Mouse (Mus musculus) hindbrain, embryonic 10.5 days (tissue): ENCODE data around the gene Ptpn20. TPM values are rescaled to one million over a fixed set of nuclear protein-coding genes. Genes with fewer than 3 reads are reported as not detected.

ENCODE experiments used
- DNase-seq: peaks from one replicate; pipeline ENCODE4 v3.0.0-alpha.2; 2017; ENCODE audit warnings: low spot score
- H3K27ac ChIP-seq: fragments of 300-500 bp; sonication (generic); 2 replicates; pipeline ENCODE4 v1.5.1; 2016; ENCODE audit warnings: mild to moderate bottlenecking, moderate library complexity
- H3K27me3 ChIP-seq: fragments of 300-500 bp; sonication (generic); 2 replicates; pipeline ENCODE4 v1.6.1; 2016; ENCODE audit warnings: mild to moderate bottlenecking; ENCODE audit not compliant: poor library complexity, insufficient read depth, severe bottlenecking
- H3K36me3 ChIP-seq: fragments of 300-500 bp; sonication (generic); 2 replicates; pipeline ENCODE4 v1.6.1; 2016; ENCODE audit warnings: mild to moderate bottlenecking, moderate library complexity
- H3K4me1 ChIP-seq: fragments of 300-500 bp; sonication (generic); replicated peaks from 2 replicates; pipeline ENCODE4 v1.6.1; 2016; ENCODE audit warnings: mild to moderate bottlenecking
- H3K4me3 ChIP-seq: fragments of 300-500 bp; sonication (generic); 2 replicates; pipeline ENCODE4 v1.5.1; 2016; ENCODE audit warnings: mild to moderate bottlenecking, moderate library complexity
- H3K9me3 ChIP-seq: fragments of 300-500 bp; sonication (generic); 2 replicates; pipeline ENCODE4 v1.6.1; 2016; ENCODE audit warnings: mild to moderate bottlenecking, moderate library complexity
- WGBS: fragments of 180-500 bp; shearing (Covaris S2); methylation state at CpG from one replicate; pipeline ENCODE4 v1.1.7; 2016; 5-methylcytosine and 5-hydroxymethylcytosine counted together
- polyA plus RNA-seq: library from polyadenylated mRNA; unstranded; fragments of >200 nt; fragmentation: Nextera tagmentation; extraction: Ambion mirVana; gene quantifications from 2 replicates; pipeline ENCODE4 v1.2.1, GENCODE M21; 2016

The Ptpn20 gene
- 0.14 TPM in 1 of 2 replicates, not detected in the other for polyA plus RNA-seq

DNA sequence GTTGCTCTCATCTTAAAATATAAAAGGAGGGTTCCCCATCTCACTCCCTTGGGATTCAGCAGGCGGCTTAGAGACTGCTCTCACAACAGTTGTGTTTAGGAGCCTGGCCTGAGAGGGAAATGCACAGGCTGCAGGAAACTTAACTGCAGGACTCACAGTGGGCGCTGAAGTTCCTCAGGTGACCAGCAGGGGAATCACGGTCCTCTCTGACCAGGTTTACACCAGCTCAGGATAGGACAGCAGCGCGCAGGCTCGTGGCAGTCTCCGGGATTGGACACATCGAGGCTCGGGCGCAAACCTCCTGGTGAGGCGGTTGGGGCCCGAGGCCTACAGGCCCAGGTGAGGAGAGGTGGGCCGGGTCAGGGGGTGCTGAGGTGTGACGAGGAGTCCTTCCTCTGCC lies at the start of gene Ptpn20:
Gene Ptpn20, plus strand, starts transcription at position 257 of the 400 bp plus-strand sequence.
- WGBS, result 63% methylated on average over 14 of the region's 14 CpGs
- H3K27ac ChIP-seq, result no peak within 1 kb of the TSS
- no peaks in the 10 kb centered on the region for H3K27me3 ChIP-seq
- no peaks in the 10 kb centered on the region for H3K36me3 ChIP-seq
- H3K4me3 ChIP-seq, result no peak within 1 kb of the TSS
- H3K9me3 ChIP-seq, result no peaks in the 10 kb centered on the region; the same call in 1 of the 2 replicates
- H3K4me1 ChIP-seq, result no peaks in the 10 kb centered on the region
- DNase-seq, result peak; percentile 8

- no peak overlapping the region for H3K4me3 ChIP-seq
- no peaks in the 10 kb centered on the region for H3K4me1 ChIP-seq
- 0 out of 2 replicates have a peak, but pooled peaks cover 3% of the 10 kb centered on the region for H3K9me3 ChIP-seq
- 88% methylated on average over 7 of the region's 7 CpGs for WGBS
- no peaks in the 10 kb centered on the region for H3K27me3 ChIP-seq
- no peak for DNase-seq
- H3K27ac ChIP-seq, result no peak overlapping the region
- no peaks in the 10 kb centered on the region for H3K36me3 ChIP-seq
Measured at GRCm38 (mm10) chr14:33539559-33540167, 49.3 kb upstream of the Ptpn20 start.

DNA sequence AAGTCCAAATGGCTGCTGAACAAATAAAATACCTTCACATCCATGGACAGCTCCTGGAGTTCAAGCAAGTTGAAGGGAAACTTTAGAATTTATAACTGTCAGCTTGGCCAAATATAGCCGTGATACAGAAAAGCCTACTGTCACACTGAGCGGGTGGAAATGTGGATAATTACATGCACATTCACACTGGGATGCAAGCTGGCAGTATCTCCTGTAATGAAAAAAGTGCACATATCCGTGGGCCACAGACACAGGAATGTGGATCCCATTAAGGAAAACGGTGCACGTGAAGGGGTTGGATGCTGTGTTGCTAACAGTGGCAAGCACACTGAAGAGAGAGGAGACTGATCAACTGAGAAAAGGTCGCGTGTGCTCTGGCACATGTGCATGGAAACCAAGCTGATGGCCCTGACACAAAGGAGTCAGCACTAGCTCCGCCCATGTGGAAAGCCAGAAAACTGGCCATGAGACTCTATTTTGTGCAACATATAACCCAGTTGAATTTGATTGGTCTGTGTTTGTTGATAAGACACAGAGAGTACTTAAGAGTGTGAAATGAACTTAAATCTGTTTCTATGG lies 43.4 kb upstream of the Ptpn20 start:
- Histone ChIP-seq H3K4me3 (no peak overlapping the region), H3K4me1 (0 out of 2 replicates have a peak, but pooled peaks cover 7% of the 10 kb centered on the region), H3K9me3 (no peaks in the 10 kb centered on the region), H3K27me3 (no peaks in the 10 kb centered on the region), H3K36me3 (no peaks in the 10 kb centered on the region), H3K27ac (no peak overlapping the region)
- WGBS, result 91% methylated on average over 8 of the region's 8 CpGs
- DNase-seq, result no peak

DNA sequence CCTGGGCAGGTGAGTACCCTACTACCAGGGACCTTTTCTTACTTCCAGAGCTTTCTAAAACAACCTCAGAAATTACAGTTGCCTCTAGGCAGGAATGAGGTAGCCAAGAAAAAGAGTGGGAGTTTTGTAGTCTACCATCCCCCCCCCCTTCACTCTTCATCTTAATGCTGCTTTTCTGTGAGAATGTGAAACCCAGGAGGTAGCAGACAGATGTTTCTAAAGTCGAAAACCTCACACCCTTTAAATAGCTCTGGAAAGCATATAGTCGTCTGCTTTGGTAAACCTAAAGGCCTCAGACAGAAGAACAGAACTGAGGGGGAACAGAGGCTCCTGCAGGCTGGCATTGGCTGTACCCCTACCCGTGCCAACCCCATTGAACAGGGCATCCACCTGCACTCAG lies 40.4 kb upstream of the Ptpn20 start:
- H3K27me3 ChIP-seq, result no peaks in the 10 kb centered on the region
- no peaks in the 10 kb centered on the region for H3K36me3 ChIP-seq
- H3K4me1 ChIP-seq, result 0 out of 2 replicates have a peak, but pooled peaks cover 7% of the 10 kb centered on the region
- no peak overlapping the region for H3K4me3 ChIP-seq
- no peak for DNase-seq
- H3K27ac ChIP-seq, result no peak overlapping the region
- WGBS, result 80% methylated on average over 3 of the region's 3 CpGs
- H3K9me3 ChIP-seq, result no peaks in the 10 kb centered on the region

DNA sequence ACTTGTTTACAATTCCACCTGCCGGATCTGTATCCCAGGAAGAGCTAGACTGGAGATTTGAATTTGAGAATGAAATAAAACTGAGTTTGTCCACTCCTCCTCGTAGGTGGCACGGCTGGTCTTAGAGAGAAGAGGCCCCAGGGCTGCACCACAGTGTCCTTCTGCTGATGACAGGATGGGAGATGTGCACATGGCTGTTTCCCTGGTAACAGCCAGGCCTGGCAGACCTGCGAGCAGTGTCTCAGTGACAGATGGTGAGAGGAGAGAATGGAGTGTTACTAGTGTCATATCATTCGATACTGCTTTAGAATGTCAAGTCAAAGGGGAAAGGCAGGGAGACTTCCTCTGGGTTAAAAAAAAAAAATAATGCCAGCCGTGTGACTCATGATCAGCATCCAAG lies 39.2 kb upstream of the Ptpn20 start:
- Histone ChIP-seq H3K9me3 (no peaks in the 10 kb centered on the region), H3K4me1 (0 out of 2 replicates have a peak, but pooled peaks cover 7% of the 10 kb centered on the region), H3K36me3 (no peaks in the 10 kb centered on the region), H3K27ac (no peak overlapping the region; the same call in 1 of the 2 replicates), H3K4me3 (no peak overlapping the region), H3K27me3 (no peaks in the 10 kb centered on the region)
- peak; percentile 12 for DNase-seq
- WGBS, result 68% methylated on average over 6 of the region's 6 CpGs

GRCm38 (mm10) chr14:33570737-33571136 lies 18.3 kb upstream of the Ptpn20 start:
- 0 out of 2 replicates have a peak overlapping the region, but pooled peaks have one; percentile 5 for H3K27ac ChIP-seq
- no peak for DNase-seq
- 36% methylated on average over 6 of the region's 6 CpGs for WGBS
- no peaks in the 10 kb centered on the region for H3K36me3 ChIP-seq
- H3K4me3 ChIP-seq, result no peak overlapping the region
- no peaks in the 10 kb centered on the region for H3K27me3 ChIP-seq
- H3K9me3 ChIP-seq, result no peaks in the 10 kb centered on the region
- peaks cover 21% of the 10 kb centered on the region for H3K4me1 ChIP-seq

- H3K4me1 ChIP-seq, result peaks cover 19% of the 10 kb centered on the region
- DNase-seq, result no peak
- H3K36me3 ChIP-seq, result no peaks in the 10 kb centered on the region
- H3K27ac ChIP-seq, result no peak overlapping the region
- no peak overlapping the region for H3K4me3 ChIP-seq
- 75% methylated on average over 3 of the region's 3 CpGs for WGBS
- no peaks in the 10 kb centered on the region for H3K9me3 ChIP-seq
- H3K27me3 ChIP-seq, result no peaks in the 10 kb centered on the region
Measured at GRCm38 (mm10) chr14:33573643-33574042, 15.4 kb upstream of the Ptpn20 start.

- Histone ChIP-seq H3K9me3 (no peaks in the 10 kb centered on the region; the same call in 1 of the 2 replicates), H3K27me3 (no peaks in the 10 kb centered on the region), H3K27ac (no peak overlapping the region), H3K36me3 (no peaks in the 10 kb centered on the region), H3K4me1 (no peaks in the 10 kb centered on the region), H3K4me3 (no peak overlapping the region)
- WGBS, result 69% methylated on average over 7 of the region's 7 CpGs
- no peak for DNase-seq
Measured at GRCm38 (mm10) chr14:33579771-33580484, 9.1 kb upstream of the Ptpn20 start.

DNA sequence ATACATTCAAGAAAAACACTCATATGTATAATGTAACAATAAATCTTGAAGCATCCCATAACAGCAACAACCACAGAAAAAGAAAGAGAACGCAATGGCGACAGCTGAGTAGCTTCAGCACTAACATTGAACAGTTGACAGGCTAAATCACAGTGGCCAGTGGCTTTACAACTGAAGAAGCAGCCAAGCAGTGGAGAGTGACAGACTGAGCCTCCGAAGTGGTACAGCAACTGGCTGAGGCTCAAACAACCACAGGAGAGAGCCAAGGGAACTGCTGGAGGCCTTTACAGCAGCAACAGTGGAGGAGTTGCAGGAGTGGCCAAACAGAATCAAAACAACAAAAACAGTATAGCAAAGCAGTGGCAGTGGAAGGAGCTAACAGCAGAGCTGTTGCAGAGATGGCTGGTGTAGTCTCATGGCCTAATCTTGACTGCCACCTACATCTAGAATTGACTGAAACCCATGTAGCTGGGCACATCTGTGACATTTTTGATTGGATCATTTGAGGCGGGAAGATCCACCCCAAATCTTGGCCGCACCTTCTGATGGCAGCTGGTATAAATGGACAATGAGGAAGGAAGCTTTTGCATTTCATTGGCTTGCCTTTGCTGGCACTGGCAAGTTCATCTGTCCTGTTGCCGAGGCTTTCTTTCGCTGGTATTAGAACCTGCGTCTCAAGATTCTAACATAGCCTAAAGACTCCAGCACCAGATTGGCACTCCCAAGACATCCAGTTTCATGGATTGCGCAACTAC lies 9.5 kb downstream of the Ptpn20 start:
- H3K4me1 ChIP-seq, result no peaks in the 10 kb centered on the region
- 93% methylated on average over 9 of the region's 9 CpGs for WGBS
- no peaks in the 10 kb centered on the region for H3K9me3 ChIP-seq
- H3K4me3 ChIP-seq, result no peak overlapping the region
- H3K36me3 ChIP-seq, result no peaks in the 10 kb centered on the region
- H3K27me3 ChIP-seq, result no peaks in the 10 kb centered on the region
- DNase-seq, result no peak
- no peak overlapping the region for H3K27ac ChIP-seq

DNA sequence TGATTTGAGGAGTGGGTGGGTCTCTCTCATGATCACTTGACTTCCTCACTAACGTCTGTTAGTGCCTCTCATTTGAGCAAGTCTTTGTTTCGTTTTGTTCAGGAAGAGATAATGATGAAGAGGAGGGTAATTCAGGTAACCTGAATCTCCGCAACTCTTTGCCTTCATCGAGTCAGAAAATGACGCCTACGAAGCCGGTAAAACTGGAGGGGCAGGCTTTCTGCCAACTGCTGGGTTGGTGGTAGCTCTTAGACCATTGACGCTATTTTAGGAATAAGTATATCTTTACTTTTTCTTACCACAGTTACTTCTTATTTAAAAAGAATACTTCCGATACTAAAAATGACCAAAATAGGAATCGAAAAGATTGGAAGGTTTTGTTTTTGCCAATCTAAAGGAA lies 18.4 kb downstream of the Ptpn20 start:
- H3K27me3 ChIP-seq, result no peaks in the 10 kb centered on the region
- H3K27ac ChIP-seq, result no peak overlapping the region
- no peaks in the 10 kb centered on the region for H3K36me3 ChIP-seq
- WGBS, result 91% methylated on average over 10 of the region's 10 CpGs
- H3K4me1 ChIP-seq, result no peaks in the 10 kb centered on the region
- H3K9me3 ChIP-seq, result no peaks in the 10 kb centered on the region
- no peak for DNase-seq
- H3K4me3 ChIP-seq, result no peak overlapping the region

- Histone ChIP-seq H3K4me3 (no peak overlapping the region), H3K9me3 (no peaks in the 10 kb centered on the region), H3K36me3 (no peaks in the 10 kb centered on the region), H3K4me1 (no peaks in the 10 kb centered on the region), H3K27ac (no peak overlapping the region), H3K27me3 (no peaks in the 10 kb centered on the region)
- no peak for DNase-seq
- 91% methylated on average over 3 of the region's 3 CpGs for WGBS
Measured at GRCm38 (mm10) chr14:33625036-33625435, 36.0 kb downstream of the Ptpn20 start.

DNA sequence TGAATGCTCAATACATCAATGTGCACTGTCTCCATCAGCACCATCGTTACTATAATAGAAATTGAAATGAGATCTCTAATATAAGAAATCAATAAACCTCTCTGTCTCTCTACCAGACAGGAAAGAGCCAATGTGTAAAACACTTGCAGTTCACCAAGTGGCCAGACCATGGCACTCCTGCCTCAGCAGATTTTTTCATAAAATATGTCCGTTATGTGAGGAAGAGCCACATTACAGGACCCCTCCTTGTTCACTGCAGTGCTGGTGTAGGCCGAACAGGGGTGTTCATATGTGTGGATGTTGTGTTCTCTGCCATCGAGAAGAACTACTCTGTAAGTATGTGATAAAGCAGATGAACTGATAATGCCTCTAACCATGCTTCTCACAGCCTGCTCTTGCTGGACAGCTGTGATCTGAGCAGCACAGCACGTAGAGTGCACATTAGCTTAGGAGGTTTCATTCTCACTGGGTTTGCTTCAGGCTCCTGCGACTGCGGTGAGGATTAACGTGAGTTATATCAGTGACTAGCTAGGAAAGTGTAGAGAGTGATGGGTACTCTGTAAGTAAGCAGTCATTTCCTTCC lies 43.9 kb downstream of the Ptpn20 start:
- Histone ChIP-seq H3K4me1 (no peaks in the 10 kb centered on the region), H3K27ac (no peak overlapping the region), H3K4me3 (no peak overlapping the region), H3K27me3 (no peaks in the 10 kb centered on the region), H3K36me3 (no peaks in the 10 kb centered on the region), H3K9me3 (no peaks in the 10 kb centered on the region)
- DNase-seq, result peak; percentile 21
- WGBS, result 81% methylated on average over 8 of the region's 8 CpGs
